Mouse (Mus musculus) liver, adult 2 months (tissue): Measurements from ENCODE around the gene Sdk2.

Source experiments
- CTCF ChIP-seq: fragments of 200-500 bp; IDR thresholded peaks from 2 replicates; pipeline ENCODE4 v1.5.1; 2011; ENCODE audit warnings: low read depth, low read length, control low read depth
- POLR2A ChIP-seq: fragments of 200-500 bp; IDR thresholded peaks from 2 replicates; pipeline ENCODE4 v1.6.1; 2011; ENCODE audit warnings: low read length, control low read depth; ENCODE audit not compliant: insufficient read depth; ENCODE audit errors: extremely low read depth

- TF ChIP-seq CTCF (no peak), POLR2A (no peak)
These were observed 174.8 kb downstream of the Sdk2 start for GRCm38 (mm10) chr11:113892067-113892466.
